Mouse (Mus musculus) thymus, adult 2 months (tissue): ENCODE results near the gene C2cd2l.

ENCODE experiments used
- CTCF ChIP-seq: fragments of 200-500 bp; IDR thresholded peaks from 2 replicates; pipeline ENCODE4 v1.5.1; 2012; ENCODE audit warnings: mild to moderate bottlenecking, control low read depth, low read length, moderate library complexity, borderline replicate concordance; ENCODE audit not compliant: control insufficient read depth, poor library complexity, insufficient read depth; ENCODE audit errors: extremely low read depth
- POLR2A ChIP-seq: fragments of 200-500 bp; IDR thresholded peaks from 2 replicates; pipeline ENCODE4 v1.6.1; 2012; ENCODE audit warnings: mild to moderate bottlenecking, low read length, control low read depth, moderate library complexity; ENCODE audit not compliant: control insufficient read depth, poor library complexity, insufficient read depth; ENCODE audit errors: extremely low read depth

- TF ChIP-seq CTCF (no peak), POLR2A (no peak)
These were observed 15.4 kb upstream of the C2cd2l start for GRCm38 (mm10) chr9:44335331-44336092.
